Mouse (Mus musculus) megakaryocyte, embryonic 14.5 days (primary cell): ENCODE results near the gene Abhd14b.

Experiments
- FLI1 ChIP-seq: IDR thresholded peaks from 2 replicates; pipeline ENCODE4 v1.6.1; 2012; ENCODE audit warnings: low read length, inconsistent platforms, mixed read lengths
- GATA1 ChIP-seq: IDR thresholded peaks from 3 replicates; pipeline ENCODE4 v1.6.1; 2012; ENCODE audit warnings: mixed read lengths, low read length, inconsistent platforms, borderline replicate concordance

- TF ChIP-seq GATA1 (no peak), FLI1 (no peak)
These were observed 26.5 kb downstream of the Abhd14b start for GRCm38 (mm10) chr9:106473753-106474105.
